Mouse (Mus musculus): ENCODE results near the gene Dnajc4.

DNA sequence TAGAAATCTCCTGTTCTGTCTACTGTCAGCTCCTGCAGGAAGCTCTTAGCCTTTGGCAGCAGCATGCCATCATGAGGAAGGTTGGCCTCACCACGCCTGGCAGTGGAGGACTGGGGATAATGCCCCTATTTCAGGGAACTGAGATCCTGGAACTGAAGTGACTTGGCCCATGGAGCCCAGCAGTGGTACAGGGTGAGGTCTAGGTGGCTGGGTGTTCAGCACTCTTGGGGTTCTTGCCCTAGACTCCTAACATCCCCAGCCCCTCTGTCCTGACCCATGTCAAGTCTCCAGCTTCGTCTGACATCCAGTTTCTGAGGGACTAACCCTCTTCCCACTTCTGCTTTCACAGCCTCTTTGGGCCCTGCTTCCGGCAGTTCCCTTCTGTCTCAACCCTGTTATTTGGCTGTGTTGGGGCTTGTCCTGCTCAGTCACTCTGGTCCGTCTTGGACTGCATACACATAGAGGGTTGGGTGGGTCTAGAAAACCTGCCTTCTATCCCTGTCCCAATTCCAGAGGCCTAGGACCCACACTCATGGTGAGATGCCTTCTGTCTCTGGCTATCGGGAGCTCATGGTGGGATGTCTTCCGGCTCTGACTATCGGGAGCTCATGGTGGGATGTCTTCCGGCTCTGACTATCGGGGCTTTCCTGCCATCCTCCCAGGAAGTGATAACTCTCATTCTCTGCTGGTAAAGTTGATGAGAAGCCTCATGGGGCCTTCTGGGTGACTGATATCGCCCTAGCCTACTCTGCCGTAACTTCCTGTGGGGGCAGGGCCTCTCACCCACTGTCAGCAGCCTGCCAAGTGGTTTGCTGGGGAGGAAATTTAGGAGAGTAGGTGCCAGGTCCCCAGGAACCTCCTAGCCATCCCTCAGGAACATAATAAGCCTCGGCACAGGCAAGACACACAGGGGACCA is 25.4 kb upstream of the Dnajc4 start:
- TF ChIP-seq CTCF (IDR thresholded peaks at IDR 0.05; ENCODE audit: low read depth, low read length) (no peak), GATA1 (IDR thresholded peaks at IDR 0.05; ENCODE audit: borderline replicate concordance, low read length) (no peak), POLR2AphosphoS5 (IDR thresholded peaks at IDR 0.05; ENCODE audit: insufficient replicate concordance, low read depth, low read length) (no peak), TAL1 (conservative IDR thresholded peaks at IDR 0.05; ENCODE audit: low read depth, low read length) (no peak)
